Mouse (Mus musculus) limb, embryonic 14.5 days (tissue): Measurements from ENCODE around the gene Tpcn2. TPM values are rescaled to one million over a fixed set of nuclear protein-coding genes. Genes with fewer than 3 reads are reported as not detected.

Source experiments
- ATAC-seq: fragments of 200-750 bp; cut with Nextera tagmentation; 2 replicates; pipeline ENCODE4 v1.8.0; 2017; ENCODE audit warnings: low read depth, moderate number of reproducible peaks, moderate TSS enrichment; ENCODE audit not compliant: low FRiP score
- DNase-seq: peaks from one replicate; pipeline ENCODE4 v3.0.0-alpha.2; 2015; ENCODE audit warnings: low spot score
- H3K27ac ChIP-seq: fragments of 300-500 bp; sonication (generic); replicated peaks from 2 replicates; pipeline ENCODE4 v1.5.1; 2014; ENCODE audit warnings: low read depth, mild to moderate bottlenecking, low read length, moderate library complexity, mixed read lengths
- H3K27me3 ChIP-seq: fragments of 300-500 bp; sonication (generic); 2 replicates; pipeline ENCODE4 v1.6.1; 2014; ENCODE audit warnings: low read length, mixed read lengths; ENCODE audit not compliant: control insufficient read depth, insufficient read depth
- H3K36me3 ChIP-seq: fragments of 300-500 bp; sonication (generic); 2 replicates; pipeline ENCODE4 v1.6.1; 2014; ENCODE audit warnings: mild to moderate bottlenecking, low read length, moderate library complexity, mixed read lengths; ENCODE audit not compliant: control insufficient read depth, insufficient read depth
- H3K4me1 ChIP-seq: fragments of 300-500 bp; sonication (generic); 2 replicates; pipeline ENCODE4 v1.6.1; 2014; ENCODE audit warnings: antibody characterized with exemption, low read length, mixed read lengths; ENCODE audit not compliant: control insufficient read depth, insufficient read depth
- H3K4me2 ChIP-seq: fragments of 300-500 bp; sonication (generic); replicated peaks from 2 replicates; pipeline ENCODE4 v1.6.1; 2014; ENCODE audit warnings: low read depth, mild to moderate bottlenecking, low read length, moderate library complexity; ENCODE audit not compliant: severe bottlenecking
- H3K4me3 ChIP-seq: fragments of 300-500 bp; sonication (generic); replicated peaks from 2 replicates; pipeline ENCODE4 v1.5.1; 2014; ENCODE audit warnings: low read length
- H3K9ac ChIP-seq: fragments of 300-500 bp; sonication (generic); 2 replicates; pipeline ENCODE4 v1.6.1; 2014; ENCODE audit warnings: mild to moderate bottlenecking, low read depth, low read length, moderate library complexity; ENCODE audit not compliant: severe bottlenecking
- H3K9me3 ChIP-seq: fragments of 300-500 bp; sonication (generic); 2 replicates; pipeline ENCODE4 v1.6.1; 2016; ENCODE audit warnings: low read length; ENCODE audit not compliant: control insufficient read depth
- POLR2A ChIP-seq: fragments of 200-500 bp; IDR thresholded peaks from 2 replicates; pipeline ENCODE4 v1.8.0; 2012; ENCODE audit warnings: inconsistent platforms, mild to moderate bottlenecking, moderate library complexity, borderline replicate concordance; ENCODE audit not compliant: insufficient read depth, insufficient read length; ENCODE audit errors: extremely low read depth
- WGBS: fragments of 180-500 bp; shearing (Covaris S2); extraction: QIAGEN DNeasy Blood & Tissue Kit; methylation state at CpG from one replicate; pipeline ENCODE4 v1.1.7; 2014; 5-methylcytosine and 5-hydroxymethylcytosine counted together
- polyA plus RNA-seq, 2 experiments: library from polyadenylated mRNA; depleted of rRNA in 1 of 2; stranded (reverse) in 1 of 2; unstranded in 1 of 2; fragments of >200 nt; fragmentation: Nextera tagmentation in 1 of 2; extraction: Ambion mirVana in 1 of 2; gene quantifications; 2 replicates each; pipeline versions ENCODE4 v1.2.1 to v1.2.3; 2012 to 2014

Gene Tpcn2
- polyA plus RNA-seq, 2 experiments = 5.1 to 44.0 TPM

GRCm38 (mm10) chr7:145310526-145310925 lies 26.7 kb upstream of the Tpcn2 start:
- ATAC-seq = no peak
- Histone ChIP-seq H3K27me3 (no peaks in the 10 kb centered on the region), H3K36me3 (no peaks in the 10 kb centered on the region), H3K4me3 (no peak overlapping the region), H3K9me3 (no peaks in the 10 kb centered on the region), H3K4me1 (no peaks in the 10 kb centered on the region), H3K4me2 (no peak overlapping the region), H3K9ac (no peak overlapping the region), H3K27ac (no peak overlapping the region)
- TF ChIP-seq POLR2A = no peak
- 52% methylated on average over 5 of the region's 5 CpGs for WGBS
- DNase-seq = no peak

- no peak for TF ChIP-seq POLR2A
- H3K36me3 ChIP-seq = no peaks in the 10 kb centered on the region
- H3K4me2 ChIP-seq = no peak overlapping the region
- H3K9me3 ChIP-seq = no peaks in the 10 kb centered on the region
- no peaks in the 10 kb centered on the region for H3K4me1 ChIP-seq
- no peaks in the 10 kb centered on the region for H3K27me3 ChIP-seq
- DNase-seq = no peak
- WGBS = 79% methylated on average over 1 of the region's 1 CpGs
- no peak for ATAC-seq
- no peak overlapping the region for H3K4me3 ChIP-seq
- H3K9ac ChIP-seq = no peak overlapping the region
- H3K27ac ChIP-seq = no peak overlapping the region
Observed at GRCm38 (mm10) chr7:145309877-145310276, 26.1 kb upstream of the Tpcn2 start.

- no peak overlapping the region for H3K4me2 ChIP-seq
- TF ChIP-seq POLR2A = no peak
- DNase-seq (no peak), ATAC-seq (no peak)
- H3K27ac ChIP-seq = no peak overlapping the region
- WGBS = 66% methylated on average over 4 of the region's 4 CpGs
- no peaks in the 10 kb centered on the region for H3K4me1 ChIP-seq
- no peaks in the 10 kb centered on the region for H3K36me3 ChIP-seq
- H3K9me3 ChIP-seq = no peaks in the 10 kb centered on the region
- no peaks in the 10 kb centered on the region for H3K27me3 ChIP-seq
- no peak overlapping the region for H3K4me3 ChIP-seq
- no peak overlapping the region for H3K9ac ChIP-seq
Observed at GRCm38 (mm10) chr7:145308866-145309265, 25.1 kb upstream of the Tpcn2 start.

- Histone ChIP-seq H3K4me2 (no peak overlapping the region), H3K9ac (no peak overlapping the region), H3K4me3 (no peak overlapping the region), H3K4me1 (0 out of 2 replicates have a peak, but pooled peaks cover 2% of the 10 kb centered on the region), H3K36me3 (no peaks in the 10 kb centered on the region), H3K27ac (no peak overlapping the region), H3K9me3 (no peaks in the 10 kb centered on the region), H3K27me3 (no peaks in the 10 kb centered on the region)
- ATAC-seq = no peak
- 76% methylated on average over 30 of the region's 30 CpGs for WGBS
- DNase-seq = no peak
- no peak for TF ChIP-seq POLR2A
Observed at GRCm38 (mm10) chr7:145308061-145308675, 24.4 kb upstream of the Tpcn2 start.

- no peak overlapping the region for H3K4me3 ChIP-seq
- no peak for TF ChIP-seq POLR2A
- no peak for DNase-seq
- no peak overlapping the region for H3K9ac ChIP-seq
- WGBS = 92% methylated on average over 10 of the region's 10 CpGs
- H3K4me2 ChIP-seq = no peak overlapping the region
- no peaks in the 10 kb centered on the region for H3K27me3 ChIP-seq
- H3K36me3 ChIP-seq = no peaks in the 10 kb centered on the region
- peaks cover 7% of the 10 kb centered on the region; the same call in 1 of the 2 replicates for H3K4me1 ChIP-seq
- no peak overlapping the region for H3K27ac ChIP-seq
- no peaks in the 10 kb centered on the region for H3K9me3 ChIP-seq
- ATAC-seq = no peak
Observed at GRCm38 (mm10) chr7:145307636-145308035, 23.8 kb upstream of the Tpcn2 start.
